Mouse (Mus musculus) neural tube, embryonic 10.5 days (tissue): ENCODE results near the gene 2310034G01Rik.

ENCODE experiments used
- DNase-seq: peaks from one replicate; pipeline ENCODE4 v3.0.0-alpha.2; 2017; ENCODE audit warnings: low spot score; ENCODE audit errors: extremely low spot score

Gene 2310034G01Rik

DNA sequence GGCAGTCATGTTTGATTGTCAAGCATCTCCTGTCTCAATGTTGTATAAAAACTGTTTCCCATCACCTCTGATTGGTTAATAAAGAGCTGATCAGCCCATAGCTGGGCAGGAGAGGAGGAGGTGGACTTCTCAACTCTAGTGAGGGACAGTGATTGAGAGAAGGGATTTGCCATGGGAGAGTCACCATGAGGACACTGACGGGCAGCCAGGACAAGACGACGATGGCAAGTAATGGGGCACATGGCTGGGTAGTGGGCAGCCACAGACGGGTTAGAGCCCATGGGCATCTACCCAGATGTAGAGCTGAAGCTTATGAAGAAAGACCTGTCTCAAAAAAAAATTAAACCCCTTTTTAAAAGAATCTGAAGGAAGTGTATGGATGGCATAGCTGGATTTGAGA lies 47.6 kb downstream of the 2310034G01Rik start:
- no peak for DNase-seq

DNA sequence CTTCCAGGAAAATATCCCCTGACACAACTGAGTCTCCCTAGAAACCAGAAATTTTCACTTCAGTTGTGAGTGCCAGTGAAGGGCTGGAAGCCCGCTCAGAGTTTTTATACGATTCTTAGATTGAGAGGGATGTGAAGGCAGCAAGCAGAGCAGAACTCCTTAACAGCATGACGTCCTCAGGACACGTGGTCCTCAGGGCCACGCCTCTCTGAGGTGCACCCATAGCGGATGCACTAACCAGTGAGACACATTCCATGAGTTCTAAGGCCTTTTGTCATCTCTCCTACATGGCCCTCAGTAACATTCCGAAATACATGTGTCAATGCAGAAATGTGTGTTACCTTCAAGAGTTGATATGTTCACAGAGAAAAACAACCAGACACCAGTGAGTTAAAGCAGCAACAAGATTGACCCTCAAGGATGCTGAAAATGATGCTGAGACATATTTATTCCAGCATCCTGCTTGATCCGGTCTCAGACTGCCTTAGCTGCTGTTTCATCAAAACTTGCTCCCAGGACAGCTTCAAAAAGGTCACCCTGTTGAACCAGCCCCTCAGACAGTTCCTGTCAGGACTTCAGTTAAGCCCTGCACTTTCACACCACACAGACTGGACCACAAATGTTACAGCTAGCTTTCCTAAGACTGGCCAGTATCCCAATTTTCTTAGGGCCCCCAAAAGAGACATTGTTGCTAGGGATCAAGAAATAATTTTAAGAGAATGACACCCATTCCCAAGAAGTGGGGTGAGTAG lies 49.6 kb downstream of the 2310034G01Rik start:
- DNase-seq = no peak
